Mouse (Mus musculus) gastrocnemius, postnatal 10 days (tissue): ENCODE measurements around the gene Psmb5. TPM values are rescaled to one million over a fixed set of nuclear protein-coding genes. Genes with fewer than 3 reads are reported as not detected.

Source experiments
- DNase-seq: peaks from one replicate; pipeline ENCODE4 v3.0.0; 2021; ENCODE audit warnings: mixed read lengths
- long read RNA-seq, 2 experiments: library from polyadenylated mRNA; stranded (forward); transcript quantifications; one replicate each; pipeline ENCODE4 v2.0.0; 2021
- total RNA-seq, 2 experiments: library from RNA; stranded (reverse); gene quantifications; 2 replicates each; pipeline ENCODE4 v1.2.3; 2021

Psmb5 gene
- 100 to 1,000 TPM; 183 to 207 TPM for total RNA-seq
- long read RNA-seq, experiment 1, transcript Psmb5-201 (3 exons, 899 nt), result major isoform, 170 of 182 reads
- long read RNA-seq, experiment 1, partial matches to known transcripts, result 4 of 182 reads
- long read RNA-seq, experiment 1, other reads (novel, unspliced or antisense), result 4 of 182 reads
- long read RNA-seq, experiment 2, transcript Psmb5-201 (3 exons, 899 nt), result major isoform, 158 of 163 reads
- long read RNA-seq, experiment 2, partial matches to known transcripts, result 3 of 163 reads
- long read RNA-seq, experiment 2, other reads (novel, unspliced or antisense), result 2 of 163 reads

DNA sequence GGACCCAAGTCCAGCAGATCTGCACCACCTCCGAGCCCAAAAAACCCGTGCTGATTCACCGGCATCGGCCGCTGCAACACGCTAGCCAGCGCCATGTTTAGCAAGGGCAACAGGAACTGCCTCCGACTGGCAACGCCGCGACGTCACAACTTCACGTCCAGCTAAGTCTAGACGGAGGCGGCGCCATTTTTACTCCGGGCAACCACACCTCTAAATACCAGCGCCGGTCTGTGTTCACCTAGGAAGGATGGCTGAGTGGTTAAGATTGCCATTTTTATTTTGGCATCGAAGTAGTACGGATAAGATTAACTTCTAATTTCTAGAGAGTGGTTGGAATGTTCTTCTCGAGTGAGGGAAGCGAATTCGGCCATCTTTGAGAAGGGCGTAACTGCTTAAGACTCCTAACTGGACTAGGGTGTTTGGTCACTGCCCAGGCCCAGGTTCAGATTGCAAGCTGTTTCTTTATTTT lies at the start of gene Psmb5:
Gene Psmb5 (minus strand): TSS at position 126 of the 469 bp plus-strand sequence.
- peak; percentile 82 for DNase-seq

DNA sequence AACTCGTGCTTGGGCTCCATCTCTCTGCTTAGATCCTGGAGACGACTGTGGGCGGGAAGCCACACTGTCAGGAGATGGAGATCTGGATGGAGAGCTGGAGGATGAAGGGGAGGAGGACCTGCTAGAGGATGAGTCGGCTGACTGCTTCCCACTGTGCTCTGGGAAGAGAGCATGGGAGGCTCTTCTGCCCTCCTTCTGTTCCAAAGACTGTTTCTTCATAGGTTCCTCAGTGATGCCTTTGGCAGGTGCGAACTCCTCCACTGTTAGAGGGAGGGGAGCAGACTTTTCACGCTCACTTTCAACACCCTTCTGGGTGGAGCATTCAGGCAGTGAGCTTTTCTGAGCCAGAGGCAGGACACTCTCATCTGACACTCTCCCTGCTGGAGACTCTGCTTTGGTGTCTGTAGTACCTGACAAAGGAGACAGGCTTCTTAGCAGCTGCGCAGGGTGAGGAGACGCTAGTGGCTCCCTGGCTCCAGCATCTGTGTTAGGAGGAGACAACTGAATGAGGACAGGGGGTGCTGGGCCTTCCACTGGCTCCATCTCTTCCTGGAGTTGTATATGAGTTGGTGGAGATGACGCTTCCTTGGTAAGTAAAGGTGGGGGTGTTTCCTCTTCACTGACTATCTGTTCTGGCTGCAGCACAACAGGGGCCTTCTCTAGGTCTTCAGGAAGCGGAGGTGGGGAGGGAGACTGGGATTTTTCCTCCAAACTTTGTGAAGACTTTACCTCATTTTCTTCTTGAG lies 46.8 kb upstream of the Psmb5 start:
- DNase-seq, result no peak

DNA sequence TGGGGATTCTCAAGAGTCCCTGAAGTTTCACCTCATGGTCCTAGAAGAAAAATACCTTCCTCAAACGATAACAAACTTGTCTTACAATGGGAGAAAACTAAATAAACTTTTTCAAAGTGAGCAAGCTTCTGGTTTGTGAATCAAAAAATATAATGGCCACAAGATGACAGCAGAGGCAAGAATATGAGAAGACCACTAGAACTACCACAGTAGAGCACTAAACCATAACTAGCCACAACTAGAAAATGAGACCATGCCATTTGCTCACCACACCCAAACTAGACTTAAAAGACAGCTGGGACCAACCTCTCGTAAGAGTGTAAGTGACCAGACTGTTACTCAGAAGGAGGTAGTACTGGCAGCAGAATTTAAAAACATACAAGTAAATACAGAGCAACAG lies 42.2 kb upstream of the Psmb5 start:
- DNase-seq, result no peak

DNA sequence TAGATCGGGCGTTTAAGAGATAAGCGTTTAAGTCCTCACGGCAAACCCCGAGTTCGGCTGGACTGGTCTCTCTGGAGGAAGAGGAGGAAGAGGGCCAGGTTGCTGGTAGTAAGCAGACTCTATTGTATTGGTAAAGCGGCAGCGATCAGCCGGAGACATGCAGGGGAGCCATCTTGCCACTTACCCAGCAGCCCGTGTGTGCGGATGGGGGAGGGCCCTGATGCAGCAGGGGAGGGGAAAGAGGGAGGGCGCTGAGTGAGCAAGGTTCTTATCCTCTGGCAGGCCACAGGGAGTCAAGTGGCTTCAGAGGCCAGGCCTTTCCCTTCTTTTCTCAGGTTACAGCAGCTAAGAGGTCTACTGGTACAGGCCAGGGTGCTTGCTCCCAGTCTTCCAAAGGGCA lies 35.7 kb upstream of the Psmb5 start:
- peak; percentile 74 for DNase-seq

DNA sequence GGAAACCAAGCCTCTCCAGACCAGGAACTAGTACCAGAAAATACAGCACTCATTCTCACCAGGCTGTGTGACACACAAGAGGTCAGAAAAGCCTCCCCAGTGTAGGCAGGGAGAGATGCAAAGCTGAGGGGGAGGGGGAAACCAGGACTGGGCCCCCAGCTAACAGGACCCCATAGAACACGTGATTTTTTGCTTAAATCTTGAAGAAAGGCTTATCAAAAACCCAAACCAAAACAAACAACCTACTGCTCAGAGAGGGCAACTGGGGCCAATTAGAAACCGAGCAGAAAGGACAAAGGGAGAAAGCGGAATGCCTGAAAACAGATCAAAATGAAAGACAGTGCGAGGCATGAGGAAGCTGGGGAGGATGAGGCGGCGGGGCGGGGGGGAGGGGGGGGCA lies 35.0 kb upstream of the Psmb5 start:
- DNase-seq, result no peak

DNA sequence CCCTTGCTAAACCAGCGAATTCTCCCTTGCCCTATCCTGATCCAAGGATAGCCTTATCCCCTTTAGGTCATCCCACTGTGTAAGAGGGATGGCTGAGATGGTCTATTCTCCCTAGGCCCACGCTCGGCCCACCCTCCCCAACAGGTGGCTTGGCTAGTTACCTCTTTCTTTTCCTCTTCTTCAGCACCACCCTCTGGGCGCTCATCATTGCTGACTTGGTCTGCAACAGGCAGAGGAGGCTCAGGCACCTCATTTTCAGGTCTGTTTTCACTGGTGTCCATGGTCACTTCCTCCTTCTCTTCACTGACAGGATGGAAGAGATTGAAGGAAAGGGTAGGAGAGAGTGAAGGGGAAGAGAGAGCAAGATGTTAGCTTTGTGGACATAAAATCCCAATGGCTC lies 33.7 kb upstream of the Psmb5 start:
- DNase-seq, result no peak

DNA sequence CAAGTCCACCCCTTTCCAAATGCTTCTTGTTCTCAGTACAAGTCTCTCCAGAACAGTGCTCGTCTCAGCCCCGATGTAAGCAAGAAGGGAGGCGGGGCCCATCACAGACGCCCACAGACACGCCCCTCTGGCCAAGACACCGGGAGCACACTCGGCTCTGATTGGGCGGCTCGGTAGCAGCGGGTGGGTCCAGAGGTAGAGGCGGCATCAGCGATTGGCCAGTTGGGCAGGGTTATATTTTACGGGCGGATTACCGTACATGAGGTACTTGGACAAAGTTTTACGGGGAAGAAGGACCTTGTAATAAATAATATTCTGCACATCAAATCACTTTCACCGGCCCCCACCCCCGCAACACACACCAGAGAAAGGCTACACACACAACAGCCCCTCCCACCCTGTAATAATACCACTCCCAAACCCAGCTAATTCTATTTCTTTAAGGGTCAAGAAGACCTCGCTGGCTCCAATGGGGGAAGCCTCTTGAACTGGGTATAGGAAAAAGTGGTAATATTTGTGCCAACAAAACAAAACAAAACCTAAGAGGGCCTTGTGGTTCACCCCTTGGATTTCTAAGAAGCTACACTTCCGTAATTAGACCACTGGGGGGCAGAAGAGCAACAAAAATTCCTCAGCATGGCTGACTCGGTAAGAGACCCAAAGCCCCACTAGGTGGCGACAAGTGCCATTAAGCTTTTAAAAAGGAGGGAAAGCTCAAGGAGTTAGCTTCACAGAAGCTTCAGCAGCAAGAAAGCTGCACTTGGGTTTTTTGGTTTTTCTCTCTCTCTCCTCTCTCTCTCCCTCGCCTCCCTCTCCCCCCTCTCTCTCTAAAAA lies 33.0 kb upstream of the Psmb5 start:
- DNase-seq, result peak; percentile 82

DNA sequence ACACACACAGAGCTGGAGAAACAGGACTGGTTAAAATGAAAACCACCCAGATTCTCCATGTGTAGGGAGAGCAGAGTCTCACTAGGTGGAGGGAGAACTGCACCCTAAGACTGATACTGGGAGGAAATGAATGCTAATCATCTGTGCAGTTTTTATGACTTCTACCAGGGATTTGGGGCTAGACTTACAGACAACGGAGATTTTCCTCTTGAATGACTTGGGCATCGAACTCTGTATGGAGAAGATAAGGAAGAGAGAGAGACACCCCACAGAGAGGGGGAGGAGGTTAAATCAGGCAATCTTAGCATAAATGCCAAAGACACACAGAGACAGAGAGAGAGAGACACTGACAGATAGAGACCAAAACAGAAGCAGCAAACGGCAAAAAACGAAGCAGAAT lies 30.1 kb upstream of the Psmb5 start:
- DNase-seq, result no peak

DNA sequence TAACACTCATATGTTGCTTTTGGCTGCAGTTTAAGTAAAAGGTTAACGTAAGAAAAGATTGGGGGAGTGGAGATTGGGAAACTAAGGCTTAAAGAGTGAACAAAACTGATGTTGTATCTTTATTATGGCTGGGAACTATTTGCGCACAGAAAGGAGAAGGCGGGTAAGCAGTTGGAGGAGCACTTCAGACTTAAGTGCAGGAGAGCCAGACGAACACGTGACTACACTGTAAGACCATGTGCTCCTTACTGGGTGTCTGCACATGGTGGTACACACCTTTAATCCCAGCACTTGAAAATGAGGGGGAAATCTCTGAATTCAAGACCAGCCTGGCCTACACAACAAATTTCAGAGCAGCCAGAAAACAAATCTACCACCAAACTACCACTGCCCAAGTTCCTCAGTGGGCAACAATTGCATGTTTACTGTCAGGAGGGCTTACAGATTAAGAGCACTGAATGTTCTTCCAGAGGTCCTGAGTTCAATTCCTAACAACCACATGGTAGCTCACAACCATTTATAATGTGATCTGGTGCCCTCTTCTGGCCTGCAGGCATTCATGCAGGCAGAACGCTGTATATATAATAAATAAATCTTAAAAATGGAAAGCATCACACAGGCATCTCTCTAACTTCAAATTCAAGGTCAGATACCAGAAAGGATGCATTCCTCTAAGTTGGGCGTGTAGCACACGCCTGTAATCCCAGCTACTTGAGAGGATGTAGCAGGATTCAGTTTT lies 29.2 kb upstream of the Psmb5 start:
- DNase-seq, result no peak

DNA sequence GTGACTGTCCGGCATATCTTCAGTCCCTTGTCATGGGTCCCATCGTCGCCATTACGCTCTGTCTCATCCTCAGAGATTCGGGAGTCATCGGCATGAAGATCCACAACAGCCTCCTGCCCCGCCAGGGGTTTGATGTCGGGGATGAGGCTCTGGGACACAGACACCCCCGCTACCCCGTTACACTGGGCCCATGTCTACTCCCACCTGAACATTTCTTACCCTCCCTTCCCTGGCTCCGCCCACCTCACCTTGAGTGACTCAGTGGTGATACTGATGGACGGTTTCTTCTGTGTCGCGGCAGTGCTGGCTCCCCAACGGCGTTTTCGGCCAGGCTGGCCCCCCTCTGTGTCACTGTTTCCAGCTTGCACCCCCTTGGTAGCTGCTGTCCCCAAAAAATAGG lies 28.6 kb upstream of the Psmb5 start:
- no peak for DNase-seq

DNA sequence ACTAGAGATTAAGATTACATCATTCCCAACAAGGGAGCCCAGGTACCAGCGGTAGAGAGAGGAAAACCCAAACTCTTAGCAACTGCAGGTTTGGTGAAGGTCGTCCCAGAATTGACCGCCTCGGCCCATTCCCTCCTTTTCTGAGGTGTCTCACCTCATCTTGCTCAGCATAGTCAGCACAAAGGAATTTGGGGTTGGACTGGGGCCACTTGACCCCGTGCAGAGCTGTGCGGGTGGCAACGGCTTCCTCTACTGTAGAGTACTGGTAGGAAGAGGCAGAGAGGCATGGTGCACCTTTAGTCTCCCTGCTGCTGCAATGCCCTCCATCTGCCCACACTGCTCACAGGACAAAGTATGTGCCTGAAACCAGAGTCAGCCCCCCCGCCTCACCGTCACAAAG lies 26.5 kb upstream of the Psmb5 start:
- no peak for DNase-seq

DNA sequence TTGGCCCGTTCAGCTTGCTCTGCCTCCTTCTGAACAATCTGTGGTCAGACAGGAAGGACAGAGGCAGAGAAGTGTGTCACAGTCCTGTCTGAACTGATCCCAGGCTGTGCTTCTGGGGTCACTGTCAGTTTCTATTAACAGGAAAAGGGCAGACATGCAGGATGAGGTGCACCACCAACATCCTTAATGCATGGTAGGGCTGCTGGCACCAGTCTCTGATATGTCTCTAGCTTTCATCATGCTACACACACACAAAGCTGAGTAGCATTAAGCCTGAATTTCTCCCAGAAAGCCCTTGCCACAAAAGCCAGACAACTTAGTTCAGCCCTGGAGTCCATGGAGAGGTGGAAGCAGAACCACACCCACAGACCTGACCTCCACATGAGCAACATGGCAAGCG lies 25.2 kb upstream of the Psmb5 start:
- no peak for DNase-seq

DNA sequence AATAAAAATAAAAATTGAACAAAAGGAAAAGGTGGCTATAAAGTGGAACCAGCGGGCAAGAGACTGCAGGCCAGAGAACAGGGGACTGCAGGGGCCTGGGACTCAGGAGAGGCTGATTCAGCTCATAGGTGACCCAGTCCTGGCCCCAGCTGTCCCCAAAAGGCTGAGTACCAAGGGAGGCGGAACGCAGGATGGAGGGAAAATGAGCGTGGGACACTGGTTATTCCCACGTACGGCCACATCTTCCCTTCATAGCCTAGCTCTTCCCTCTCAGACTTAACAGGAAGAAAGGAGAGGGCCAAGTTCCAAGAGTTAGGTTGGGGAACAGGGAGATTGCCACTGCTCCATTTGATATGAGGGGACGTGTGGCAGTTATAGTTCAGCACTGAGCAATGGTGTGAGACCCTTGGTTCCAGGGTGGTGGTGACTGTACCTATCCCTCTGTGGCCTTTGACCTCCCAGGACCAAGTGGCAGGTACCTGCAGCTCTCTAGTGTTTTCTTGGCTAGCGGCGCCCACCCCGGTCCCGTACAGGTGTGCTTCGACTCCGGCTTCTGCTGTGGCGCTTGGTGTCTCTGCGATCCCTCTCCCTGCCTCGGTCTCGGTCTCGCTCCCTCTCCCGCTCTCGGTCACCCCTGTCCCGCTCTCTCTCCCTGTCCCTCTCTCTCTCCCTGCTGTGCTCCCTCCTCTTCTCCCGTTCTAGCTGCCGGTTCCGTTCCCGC lies 24.6 kb upstream of the Psmb5 start:
- DNase-seq, result no peak

DNA sequence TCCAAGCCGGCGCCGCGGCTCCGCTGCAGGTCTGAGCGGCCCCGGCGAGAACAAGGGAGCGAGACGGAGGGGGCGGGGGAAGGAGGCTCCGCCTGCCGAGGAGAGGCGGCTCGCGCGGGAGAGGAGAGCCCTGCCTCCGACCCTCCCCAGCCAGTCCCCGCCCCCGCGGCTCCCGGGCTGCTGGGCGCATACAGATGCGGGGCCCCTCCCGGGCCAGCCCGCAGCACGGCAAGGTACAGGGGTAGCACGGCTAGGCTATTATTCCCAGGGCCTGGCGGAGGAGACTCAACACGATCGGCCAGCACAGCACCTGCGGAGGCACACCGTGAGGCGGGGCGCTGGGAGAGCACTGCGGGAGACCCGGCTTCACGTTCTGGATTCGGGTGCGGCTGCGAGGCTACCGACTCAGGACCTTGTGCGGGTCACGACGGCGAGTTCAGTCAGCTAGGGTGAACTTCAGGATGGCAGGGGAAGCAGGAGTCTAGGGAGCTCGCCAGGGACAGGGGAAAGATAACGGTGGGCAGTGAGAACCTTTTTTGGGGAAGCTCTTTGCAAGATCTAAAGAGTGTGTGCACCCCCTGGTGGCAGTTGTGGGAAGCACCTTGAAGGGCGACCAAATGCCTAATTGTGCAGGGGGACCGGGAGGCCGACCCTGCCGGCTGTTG lies 23.6 kb upstream of the Psmb5 start, which contains the start of gene Cdh24:
Gene Cdh24 (minus strand): TSS at position 60 of the 665 bp plus-strand sequence.
- DNase-seq, result peak; percentile 88

DNA sequence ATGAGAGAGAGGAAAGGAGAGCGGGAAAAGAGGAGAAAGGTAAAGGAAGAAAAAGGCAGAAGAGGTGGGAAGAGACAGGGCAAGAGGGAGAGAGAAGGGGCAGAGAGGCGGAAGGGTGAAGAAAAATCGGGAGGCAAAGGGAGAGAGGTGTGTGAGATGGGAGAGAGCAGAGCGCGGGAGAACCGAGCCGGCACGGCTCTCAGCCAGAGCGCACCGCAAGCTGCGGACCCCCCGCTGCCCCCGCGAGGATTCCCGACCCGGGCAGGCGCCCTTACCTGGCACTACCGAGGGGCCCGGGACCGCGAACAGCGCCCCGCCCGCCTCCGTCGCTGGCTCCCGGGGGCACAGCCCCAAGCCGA lies 23.1 kb upstream of the Psmb5 start, which contains the start of gene Gm17606:
Gene Gm17606 (plus strand): TSS at position 7 of the 359 bp plus-strand sequence.
- DNase-seq, result no peak

DNA sequence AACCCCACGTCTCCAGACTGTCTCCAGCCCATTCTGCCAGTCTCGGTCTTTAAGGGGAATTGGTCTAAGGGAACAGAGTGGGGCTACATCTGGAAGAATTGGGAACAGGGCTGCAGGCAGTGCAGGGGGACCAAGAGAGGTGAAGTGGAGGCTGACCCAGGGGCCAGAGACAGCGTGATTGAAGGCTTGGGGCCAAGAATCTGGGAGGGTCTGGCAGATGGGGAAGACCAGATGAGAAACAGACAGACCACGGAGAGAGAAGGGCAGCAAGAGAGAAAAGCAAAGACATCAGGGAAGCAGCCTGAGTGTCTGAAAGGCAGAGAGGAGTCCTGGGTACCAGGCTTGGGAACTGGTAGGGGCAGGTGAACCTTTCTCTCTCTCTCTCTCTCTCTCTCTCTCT lies 22.3 kb upstream of the Psmb5 start:
- DNase-seq, result no peak

DNA sequence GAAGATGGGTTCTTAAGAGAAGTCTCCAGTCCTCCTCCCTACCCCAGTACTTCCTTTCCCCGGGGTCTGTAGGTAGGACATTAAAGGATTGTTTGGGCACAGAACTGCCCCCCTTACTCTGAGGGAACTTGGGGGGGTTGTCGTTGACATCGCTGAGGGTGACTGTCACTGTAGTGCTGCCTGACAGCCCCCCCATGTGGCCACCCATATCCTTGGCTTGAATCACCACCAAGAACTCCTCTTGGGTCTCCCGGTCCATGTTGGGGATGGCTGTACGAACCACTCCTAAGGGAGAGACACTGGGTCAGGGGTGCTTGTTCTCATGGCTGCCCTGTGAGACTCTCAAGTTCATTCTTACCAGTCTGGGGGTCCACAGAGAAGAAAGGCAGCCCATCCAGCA lies 20.4 kb upstream of the Psmb5 start:
- DNase-seq, result no peak

DNA sequence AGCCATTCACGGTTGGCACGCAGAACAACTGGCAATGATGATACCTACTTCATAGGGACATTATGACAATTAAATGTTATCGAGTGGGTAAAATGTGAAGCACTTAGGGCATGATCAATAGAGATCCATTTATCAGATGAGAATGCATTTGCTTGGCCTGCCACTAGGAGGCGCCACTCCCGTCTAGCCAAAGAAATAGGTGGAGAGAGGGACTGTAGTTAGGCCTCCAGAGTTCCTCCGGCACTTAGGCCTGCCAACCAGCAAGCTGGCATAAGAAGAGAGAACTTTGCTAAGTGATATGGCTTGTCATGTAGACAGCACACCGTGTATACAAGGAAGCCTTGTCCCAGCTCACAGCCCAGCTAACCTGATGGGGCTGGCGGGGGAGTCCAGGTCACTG lies 19.1 kb upstream of the Psmb5 start:
- peak; percentile 63 for DNase-seq

DNA sequence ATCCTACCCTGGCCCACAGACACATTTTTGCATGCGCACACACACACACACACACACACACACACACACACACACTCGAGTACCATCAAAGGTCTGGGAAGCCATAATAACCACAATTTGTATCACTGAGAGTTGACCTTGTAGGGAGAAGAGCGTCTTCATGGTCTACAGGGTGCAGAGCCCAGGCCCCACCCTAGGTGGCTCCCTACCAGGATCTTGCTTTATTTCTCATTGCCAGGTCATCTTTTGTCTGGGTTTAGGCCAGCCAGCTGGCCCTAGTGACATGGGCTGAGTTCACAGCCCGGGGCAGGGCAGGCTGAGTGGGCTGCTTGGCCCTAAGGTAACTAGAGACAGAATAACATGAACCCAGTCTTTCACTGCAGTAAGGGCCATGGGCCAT lies 16.4 kb upstream of the Psmb5 start:
- no peak for DNase-seq

DNA sequence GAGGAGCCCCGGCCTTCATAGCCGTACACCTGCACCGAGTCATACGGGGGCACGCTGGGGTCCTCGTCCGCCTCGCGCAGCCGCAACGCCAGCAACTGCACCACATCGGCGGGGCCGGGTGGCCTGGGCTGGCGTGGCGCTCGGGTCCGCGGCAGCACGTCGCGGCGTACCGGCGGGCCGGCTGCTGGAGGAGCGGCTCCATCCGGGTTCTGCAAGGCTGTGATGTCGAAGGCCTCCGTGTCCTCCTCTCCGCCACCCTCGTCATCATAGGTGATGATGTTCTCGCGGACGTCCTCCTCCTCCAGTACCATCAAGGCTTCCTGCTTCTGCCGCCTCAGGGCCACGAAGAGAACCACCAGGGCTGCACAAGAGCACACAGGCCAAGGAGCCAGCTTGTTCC lies 14.4 kb upstream of the Psmb5 start:
- DNase-seq, result no peak

DNA sequence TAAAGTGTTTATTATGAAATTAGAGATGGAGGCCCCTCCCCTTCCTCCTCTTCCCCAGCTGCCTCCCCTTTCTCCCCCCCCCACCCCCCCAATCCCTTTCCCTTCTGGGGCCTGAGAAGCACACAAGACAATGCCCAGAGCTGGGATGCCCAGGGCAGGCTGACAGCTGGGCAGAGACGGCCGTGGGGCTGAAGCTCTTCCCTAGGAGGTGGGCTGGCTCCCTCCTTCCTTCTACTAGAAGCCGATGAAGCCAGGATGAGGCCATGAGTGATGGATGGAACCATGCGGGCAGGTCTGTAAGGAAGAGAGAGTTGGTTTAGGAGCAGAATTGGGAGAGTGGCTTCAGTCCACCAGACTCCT lies 13.4 kb upstream of the Psmb5 start:
- no peak for DNase-seq
